Mouse (Mus musculus) 3134 (cell line): ENCODE results near the gene Tsc2.

ENCODE experiments used
- DNase-seq: peaks from one replicate; pipeline ENCODE4 v3.0.0-alpha.2; 2011; ENCODE audit warnings: low spot score; ENCODE audit not compliant: insufficient read length; ENCODE audit errors: extremely low read depth

Gene Tsc2

GRCm38 (mm10) chr17:24625472-24625871, 7.0 kb downstream of the Tsc2 start:
- no peak for DNase-seq

- peak; percentile 59 for DNase-seq
Measured at GRCm38 (mm10) chr17:24617561-24618194, 14.8 kb downstream of the Tsc2 start.

DNA sequence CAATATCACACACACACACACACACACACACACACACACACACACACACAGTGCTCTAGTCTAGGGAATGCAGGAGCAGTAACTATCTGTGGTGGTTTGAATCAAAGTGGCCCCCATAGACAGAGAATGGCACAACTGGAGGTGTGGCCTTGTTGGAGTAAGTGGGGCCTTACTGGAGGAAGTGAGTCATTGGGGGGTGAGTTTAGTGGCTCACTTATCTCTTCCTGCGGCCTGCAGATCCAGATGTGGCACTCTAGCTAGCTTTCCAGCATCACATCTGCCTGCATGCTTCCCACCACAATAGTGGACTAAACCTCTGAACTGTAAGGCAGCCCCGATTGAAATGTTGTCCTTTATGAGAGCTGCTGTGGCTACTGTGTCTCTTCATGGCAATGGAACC, 21.7 kb downstream of the Tsc2 start:
- no peak for DNase-seq

DNA sequence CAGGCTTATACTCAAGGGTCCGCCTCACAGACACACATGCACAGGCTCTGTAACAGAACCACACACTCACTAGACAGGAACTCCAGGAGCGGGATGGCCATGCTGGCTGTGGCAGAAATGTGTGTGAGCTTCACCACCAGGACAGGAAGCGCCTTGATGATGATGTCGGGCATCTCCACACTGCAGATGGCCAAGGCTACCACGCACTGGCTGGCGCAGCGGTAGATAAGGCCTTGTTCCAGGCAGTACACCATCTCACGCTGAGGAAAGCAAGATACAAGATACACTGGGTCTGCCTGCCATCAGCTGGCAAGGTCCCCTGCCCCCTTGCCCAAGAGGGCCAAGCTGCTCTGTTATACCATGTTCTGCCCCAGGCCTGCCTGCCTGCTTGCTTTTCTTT, 23.6 kb downstream of the Tsc2 start:
- no peak for DNase-seq

DNA sequence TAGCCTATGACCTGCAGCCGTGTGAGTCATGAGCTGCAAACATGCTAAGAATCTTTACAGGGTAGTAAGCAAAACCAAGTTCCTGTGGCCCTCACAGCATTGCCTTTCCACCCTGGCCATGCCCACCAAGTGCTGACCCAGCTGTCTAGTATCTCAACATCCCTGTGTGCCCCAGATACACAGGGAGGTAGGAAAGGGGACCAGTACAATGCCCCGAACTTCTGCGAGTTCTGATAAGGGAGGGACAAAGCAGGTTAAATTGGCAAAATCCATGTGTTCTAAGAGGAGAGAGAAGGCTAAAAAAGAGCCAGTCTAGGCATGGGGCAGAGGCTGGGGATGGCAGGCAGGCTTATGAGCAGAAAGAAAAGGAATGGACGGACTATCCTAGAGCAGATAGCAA, 24.1 kb downstream of the Tsc2 start:
- no peak for DNase-seq

DNA sequence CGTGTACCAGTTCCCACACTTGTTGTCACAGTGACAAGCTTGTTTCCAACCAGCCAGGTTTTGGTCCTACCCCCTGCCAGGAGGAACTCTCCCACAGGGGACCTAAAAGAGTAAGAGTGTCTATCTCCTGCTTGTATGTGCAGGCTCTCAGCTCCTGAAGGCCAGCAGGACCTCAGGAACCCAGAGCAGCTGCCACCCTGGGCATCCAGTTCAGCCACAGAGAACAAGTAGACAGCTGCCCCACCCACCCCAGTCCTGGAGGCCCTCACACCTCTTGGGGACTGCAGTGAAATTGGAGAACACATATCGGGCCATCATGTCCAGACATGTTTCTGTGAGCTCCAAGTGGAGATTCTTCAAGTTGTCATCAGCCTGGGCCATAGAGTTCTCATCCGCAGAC, 27.9 kb downstream of the Tsc2 start:
- DNase-seq, result no peak

DNA sequence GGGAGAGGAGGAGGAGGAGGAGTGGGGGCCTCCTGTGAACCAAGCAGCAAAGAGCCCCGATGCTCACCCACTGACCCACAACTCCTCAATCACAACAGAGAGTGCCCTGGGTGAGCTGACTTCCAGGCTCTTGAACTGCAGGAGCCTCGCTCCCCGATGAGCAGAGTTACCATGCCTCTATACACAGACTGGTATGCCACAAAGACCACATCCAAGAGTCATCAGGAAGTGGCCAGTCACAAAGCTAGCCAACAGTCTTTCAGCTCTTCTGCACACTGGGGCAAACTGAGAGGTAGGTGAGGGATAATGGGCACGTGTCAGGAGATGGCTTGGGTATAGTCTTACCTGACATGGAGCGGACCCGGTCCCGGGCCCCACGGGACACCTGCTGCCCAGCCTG, 28.5 kb downstream of the Tsc2 start:
- no peak for DNase-seq

DNA sequence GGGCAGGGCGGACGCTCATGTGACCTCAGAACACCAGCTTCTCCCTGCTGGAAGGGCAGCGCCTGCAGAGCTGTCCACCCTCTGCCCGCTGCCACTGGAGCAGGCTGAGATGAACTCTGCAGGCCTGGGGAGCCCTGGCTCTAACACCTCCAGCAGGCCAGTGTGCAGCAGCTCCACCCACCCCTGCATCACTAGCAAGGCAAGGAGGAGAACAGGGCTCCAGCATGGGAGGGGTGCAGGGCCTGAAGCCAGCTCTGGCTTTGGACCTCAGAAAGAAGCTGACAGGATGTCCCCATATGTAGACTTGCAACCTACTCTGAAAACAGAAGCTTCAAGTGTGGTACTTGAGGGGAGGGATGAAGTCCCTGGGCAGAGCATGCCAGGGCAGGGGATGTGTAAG, 31.9 kb downstream of the Tsc2 start:
- DNase-seq, result no peak

DNA sequence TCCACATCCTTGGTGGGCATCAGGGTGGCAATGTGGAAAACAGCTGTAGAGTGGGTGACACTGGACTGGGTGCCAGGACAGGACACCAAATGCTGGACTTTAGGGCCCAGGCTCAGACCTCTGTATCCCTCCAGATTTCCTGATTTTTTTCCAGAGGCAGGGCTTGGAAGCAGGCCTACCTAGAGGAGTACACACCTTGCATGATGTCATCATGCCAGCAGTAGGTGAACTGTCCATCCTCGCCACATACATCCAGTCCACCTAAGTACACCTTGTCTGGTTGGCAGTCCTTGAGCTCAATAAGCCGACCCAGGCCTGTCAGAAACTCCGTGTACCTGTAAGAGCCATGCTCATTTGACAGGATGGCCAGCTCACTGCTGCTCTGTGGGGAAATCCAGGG, 34.4 kb downstream of the Tsc2 start:
- DNase-seq, result no peak

GRCm38 (mm10) chr17:24596471-24597183, 35.8 kb downstream of the Tsc2 start:
- DNase-seq, result no peak

DNA sequence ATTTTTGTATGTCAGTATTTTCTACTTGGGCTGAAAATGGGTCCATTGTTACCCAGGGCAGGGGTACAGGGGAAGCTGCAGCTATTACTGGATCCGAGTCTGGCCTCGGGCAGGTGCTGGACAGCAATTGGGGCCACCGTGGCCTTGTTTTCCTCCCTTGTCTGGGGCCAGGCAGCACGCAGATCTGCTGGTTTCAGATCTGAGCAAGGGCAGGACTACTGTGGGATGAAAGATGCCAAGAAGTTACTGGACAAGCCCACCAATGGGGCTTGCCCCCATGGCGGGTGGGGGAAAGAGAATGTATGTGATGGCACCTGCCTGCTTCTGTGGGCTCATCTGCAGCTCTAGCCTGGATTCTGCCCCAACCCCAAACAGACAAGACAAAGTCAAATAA, 36.4 kb downstream of the Tsc2 start:
- no peak for DNase-seq

- no peak for DNase-seq
Measured at GRCm38 (mm10) chr17:24595126-24596072, 37.0 kb downstream of the Tsc2 start.

DNA sequence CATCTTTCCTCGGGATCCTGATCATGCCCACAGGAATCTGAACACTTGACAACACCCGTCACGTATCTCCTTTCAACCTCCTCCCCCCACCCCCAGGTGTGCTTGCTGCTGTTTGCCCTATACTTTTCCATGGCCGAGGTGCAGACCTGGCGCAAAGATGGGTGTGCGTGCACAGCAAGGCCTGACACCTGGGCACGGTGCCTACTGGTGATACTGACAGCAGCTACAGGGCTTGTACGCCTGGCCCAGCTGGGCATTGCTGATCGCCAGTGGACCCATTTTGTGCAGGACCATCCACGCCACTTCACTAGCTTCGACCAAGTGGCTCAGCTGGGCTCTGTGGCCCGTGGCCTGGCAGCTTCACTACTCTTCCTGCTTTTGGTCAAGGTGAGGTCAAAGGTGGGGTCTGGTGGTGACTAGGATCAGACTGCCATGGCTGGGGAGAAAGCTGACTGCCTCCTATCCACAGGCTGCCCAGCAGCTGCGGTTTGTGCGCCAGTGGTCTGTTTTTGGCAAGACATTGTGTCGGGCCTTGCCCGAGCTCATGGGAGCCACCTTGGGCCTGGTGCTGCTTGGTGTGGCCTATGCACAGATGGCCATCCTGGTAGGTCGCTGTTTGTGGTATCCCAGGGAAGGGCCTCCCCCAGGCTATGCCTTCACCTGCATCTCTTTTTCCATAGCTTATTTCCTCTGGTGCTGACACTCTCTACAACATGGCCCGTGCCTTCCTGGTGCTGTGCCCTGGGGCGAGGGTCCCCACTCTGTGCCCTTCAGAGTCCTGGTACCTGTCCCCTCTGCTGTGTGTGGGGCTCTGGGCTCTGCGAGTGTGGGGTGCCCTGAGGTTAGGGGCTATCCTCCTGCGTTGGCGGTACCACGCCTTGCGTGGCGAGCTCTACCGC, 38.2 kb downstream of the Tsc2 start:
- DNase-seq, result no peak

DNA sequence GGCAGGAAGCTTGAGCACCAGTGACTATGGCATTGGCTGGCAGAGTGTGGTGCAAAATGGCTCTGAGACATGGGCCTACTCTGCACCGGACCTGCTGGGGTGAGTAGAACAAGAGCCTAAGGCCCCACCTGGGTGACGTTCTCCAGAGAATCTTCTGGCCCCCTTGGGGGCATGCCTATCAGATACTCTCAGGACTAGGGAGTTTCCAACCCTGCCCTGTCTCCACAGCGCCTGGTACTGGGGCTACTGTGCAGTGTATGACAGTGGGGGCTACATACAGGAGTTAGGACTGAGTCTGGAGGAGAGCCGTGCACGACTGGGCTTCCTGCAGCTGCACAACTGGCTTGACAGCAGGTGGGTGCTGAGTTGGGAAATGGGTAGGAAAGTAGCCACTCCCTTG, 39.2 kb downstream of the Tsc2 start:
- DNase-seq, result no peak

- DNase-seq, result no peak
Measured at GRCm38 (mm10) chr17:24591695-24592094, 40.7 kb downstream of the Tsc2 start.

DNA sequence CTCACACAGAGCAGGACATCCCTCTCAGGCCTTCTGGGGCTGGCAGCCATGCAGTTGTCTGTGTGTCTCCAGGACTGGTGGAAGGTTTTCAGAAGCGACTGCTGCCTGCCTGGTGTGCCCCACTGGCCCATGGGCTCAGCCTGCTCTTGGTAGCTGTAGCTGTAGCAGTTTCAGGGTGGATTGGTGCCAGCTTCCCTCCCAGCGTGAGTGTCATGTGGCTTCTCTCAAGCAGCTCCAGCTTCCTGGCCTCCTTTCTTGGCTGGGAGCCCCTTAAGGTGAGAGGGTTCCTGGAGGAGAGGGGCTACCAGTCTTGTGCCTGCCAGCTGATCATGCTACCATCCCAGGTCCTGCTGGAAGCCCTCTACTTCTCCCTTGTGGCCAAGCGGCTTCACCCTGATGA, 41.5 kb downstream of the Tsc2 start:
- DNase-seq, result no peak

- no peak for DNase-seq
Measured at GRCm38 (mm10) chr17:24586532-24586931, 45.9 kb downstream of the Tsc2 start.

DNA sequence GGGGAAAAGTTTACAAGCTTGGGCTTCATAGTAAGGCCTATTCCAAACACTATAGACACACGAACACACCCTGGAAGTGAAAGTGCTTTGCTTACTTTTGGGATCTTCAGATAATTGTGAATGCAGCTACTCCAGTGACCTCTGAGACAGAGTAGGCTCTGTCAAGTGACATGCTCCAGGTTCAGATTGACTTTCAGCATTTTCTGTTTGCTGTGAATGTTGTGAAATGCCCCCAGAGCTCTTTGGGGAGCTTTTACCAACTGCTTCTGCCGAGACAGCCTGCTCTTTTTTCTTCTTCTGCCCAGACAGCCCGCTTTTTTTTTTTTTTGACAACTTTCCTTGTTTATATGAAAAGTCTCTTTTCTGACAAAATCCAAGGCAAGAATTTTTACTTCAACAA, 47.9 kb downstream of the Tsc2 start:
- DNase-seq, result no peak

DNA sequence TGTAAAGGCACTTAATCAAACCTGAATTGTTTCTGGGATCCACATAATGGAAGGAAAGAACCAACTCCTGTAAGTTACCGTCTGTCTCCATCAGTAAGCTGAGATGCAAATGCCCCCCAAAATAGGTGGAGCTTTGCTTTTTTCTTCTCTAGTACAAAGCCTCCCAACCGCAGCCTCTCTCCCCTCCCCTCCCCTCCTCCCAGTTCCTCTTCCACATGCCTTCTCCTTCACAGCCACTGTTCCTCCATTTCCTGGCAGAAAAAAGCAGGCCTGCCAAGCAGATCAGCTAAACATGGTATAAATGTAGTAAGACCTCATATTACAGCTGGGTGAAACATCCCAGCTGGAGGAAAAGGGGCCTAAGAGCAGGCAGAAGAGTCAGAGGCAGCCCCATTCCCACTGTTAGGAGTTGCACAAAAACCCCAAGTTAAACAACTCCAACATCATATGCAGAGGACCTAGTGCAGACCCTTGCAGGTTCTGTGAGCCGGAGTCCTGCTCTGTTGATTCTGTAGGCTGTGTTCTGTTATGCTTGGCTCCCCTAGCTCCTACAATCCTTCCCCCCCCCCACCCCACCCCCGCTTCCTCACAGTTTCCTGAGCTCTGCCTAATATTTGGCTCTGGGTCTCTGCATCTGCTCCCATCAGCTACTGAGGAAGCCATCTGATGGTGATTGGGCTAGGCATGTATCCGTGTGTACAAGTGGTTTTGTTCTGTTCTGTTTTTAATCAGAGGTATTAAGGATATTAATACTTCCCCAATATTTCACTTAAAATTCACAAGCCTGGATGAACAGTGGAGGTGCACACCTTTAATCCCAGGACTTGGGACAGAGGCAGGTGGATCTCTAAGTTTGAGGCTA, 48.6 kb downstream of the Tsc2 start:
- DNase-seq, result no peak

DNA sequence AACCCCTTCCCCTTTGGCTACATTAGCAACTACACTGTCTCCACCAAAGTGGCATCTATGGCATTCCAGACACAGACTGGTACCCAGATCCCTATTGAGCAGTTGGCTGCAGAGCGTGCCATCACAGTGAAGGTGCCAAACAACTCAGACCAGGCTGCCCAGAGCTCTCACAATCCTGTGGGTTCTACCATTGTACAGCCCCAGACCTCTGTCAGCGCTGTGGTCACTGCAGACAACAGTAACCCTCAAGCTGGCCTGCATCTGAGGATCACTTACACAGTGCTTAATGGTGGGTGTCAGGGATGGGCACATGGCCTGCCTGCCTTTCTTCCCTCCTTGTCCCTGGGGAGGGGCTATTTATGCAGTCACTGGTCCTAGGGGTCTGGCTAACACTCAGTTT, 52.1 kb downstream of the Tsc2 start:
- DNase-seq, result no peak
